Mouse (Mus musculus): ENCODE results near the gene Rassf7. TPM values are rescaled to one million over a fixed set of nuclear protein-coding genes. Genes with fewer than 3 reads are reported as not detected.

The Rassf7 gene
- 16.1 and 17.2 TPM in 2 replicates for polyA plus RNA-seq (2015; fragmentation: Nextera tagmentation; extraction: Ambion mirVana)

- Histone ChIP-seq H3K9ac (ENCODE audit: low read length) (peak within 1 kb of the TSS; percentile 79), H3K4me1 (ENCODE audit: control insufficient read depth, insufficient read depth, low read length) (peaks cover 18% of the 10 kb centered on the region), H3K36me3 (ENCODE audit: control insufficient read depth, insufficient read depth) (no peaks in the 10 kb centered on the region; the same call in 1 of the 2 replicates), H3K9me3 (replicated peaks; ENCODE audit: control insufficient read depth, low read length) (no peaks in the 10 kb centered on the region), H3K4me3 (ENCODE audit: low read length) (peak within 1 kb of the TSS; percentile 79), H3K4me2 (ENCODE audit: low read depth, low read length) (peak within 1 kb of the TSS; percentile 98), H3K27me3 (ENCODE audit: control insufficient read depth, insufficient read depth, low read length) (no peaks in the 10 kb centered on the region), H3K27ac (ENCODE audit: low read length) (peak within 1 kb of the TSS; percentile 80)
- peak; percentile 96 for ATAC-seq (replicated peaks; ENCODE audit: extremely low read depth, insufficient read depth, low FRiP score)
- 1% methylated on average over 41 of the region's 41 CpGs for WGBS
Measured at GRCm38 (mm10) chr7:141215101-141215879, at the start of gene Rassf7. TSS of gene Rassf7 (plus strand) at chr7:141215860.

GRCm38 (mm10) chr7:141167901-141168517 lies 47.7 kb upstream of the Rassf7 start:
- Histone ChIP-seq H3K4me2 (ENCODE audit: low read depth, low read length) (peak overlapping the region; percentile 63), H3K4me1 (ENCODE audit: control insufficient read depth, insufficient read depth, low read length) (peaks cover 18% of the 10 kb centered on the region), H3K4me3 (ENCODE audit: low read length) (peak overlapping the region; percentile 58), H3K9ac (ENCODE audit: low read length) (peak overlapping the region; percentile 73), H3K9me3 (replicated peaks; ENCODE audit: control insufficient read depth, low read length) (no peaks in the 10 kb centered on the region), H3K36me3 (ENCODE audit: control insufficient read depth, insufficient read depth) (peaks cover 4% of the 10 kb centered on the region), H3K27me3 (ENCODE audit: control insufficient read depth, insufficient read depth, low read length) (no peaks in the 10 kb centered on the region), H3K27ac (ENCODE audit: low read length) (peak overlapping the region; percentile 37)
- WGBS = 16% methylated on average over 7 of the region's 7 CpGs
- no peak for ATAC-seq (replicated peaks; ENCODE audit: extremely low read depth, insufficient read depth, low FRiP score)

- H3K36me3 ChIP-seq (ENCODE audit: control insufficient read depth, insufficient read depth) = 0 out of 2 replicates have a peak, but pooled peaks cover 2% of the 10 kb centered on the region
- 2% methylated on average over 22 of the region's 22 CpGs for WGBS
- peak overlapping the region; percentile 73 for H3K9ac ChIP-seq (ENCODE audit: low read length)
- 0 out of 2 replicates have a peak, but pooled peaks have one; percentile 7 for ATAC-seq (replicated peaks; ENCODE audit: extremely low read depth, insufficient read depth, low FRiP score)
- H3K9me3 ChIP-seq (replicated peaks; ENCODE audit: control insufficient read depth, low read length) = no peaks in the 10 kb centered on the region
- H3K27me3 ChIP-seq (ENCODE audit: control insufficient read depth, insufficient read depth, low read length) = no peaks in the 10 kb centered on the region
- peak overlapping the region; percentile 58 for H3K4me3 ChIP-seq (ENCODE audit: low read length)
- peak overlapping the region; percentile 37 for H3K27ac ChIP-seq (ENCODE audit: low read length)
- H3K4me2 ChIP-seq (ENCODE audit: low read depth, low read length) = peak overlapping the region; percentile 63
- peaks cover 22% of the 10 kb centered on the region for H3K4me1 ChIP-seq (ENCODE audit: control insufficient read depth, insufficient read depth, low read length)
Measured at GRCm38 (mm10) chr7:141168518-141168953, 47.1 kb upstream of the Rassf7 start.

GRCm38 (mm10) chr7:141169300-141169699 lies 46.4 kb upstream of the Rassf7 start:
- Histone ChIP-seq H3K9me3 (replicated peaks; ENCODE audit: control insufficient read depth, low read length) (no peaks in the 10 kb centered on the region), H3K4me2 (ENCODE audit: low read depth, low read length) (no peak overlapping the region), H3K9ac (ENCODE audit: low read length) (no peak overlapping the region; the same call in 1 of the 2 replicates), H3K27me3 (ENCODE audit: control insufficient read depth, insufficient read depth, low read length) (no peaks in the 10 kb centered on the region), H3K36me3 (ENCODE audit: control insufficient read depth, insufficient read depth) (no peaks in the 10 kb centered on the region), H3K4me1 (ENCODE audit: control insufficient read depth, insufficient read depth, low read length) (peaks cover 22% of the 10 kb centered on the region), H3K27ac (ENCODE audit: low read length) (no peak overlapping the region), H3K4me3 (ENCODE audit: low read length) (no peak overlapping the region)
- no peak for ATAC-seq (replicated peaks; ENCODE audit: extremely low read depth, insufficient read depth, low FRiP score)
- 55% methylated on average over 1 of the region's 1 CpGs for WGBS

- H3K4me3 ChIP-seq (ENCODE audit: low read length) = no peak overlapping the region
- H3K27ac ChIP-seq (ENCODE audit: low read length) = no peak overlapping the region
- no peak overlapping the region for H3K9ac ChIP-seq (ENCODE audit: low read length)
- H3K36me3 ChIP-seq (ENCODE audit: control insufficient read depth, insufficient read depth) = no peaks in the 10 kb centered on the region
- ATAC-seq (replicated peaks; ENCODE audit: extremely low read depth, insufficient read depth, low FRiP score) = no peak
- H3K9me3 ChIP-seq (replicated peaks; ENCODE audit: control insufficient read depth, low read length) = no peaks in the 10 kb centered on the region
- H3K4me1 ChIP-seq (ENCODE audit: control insufficient read depth, insufficient read depth, low read length) = peaks cover 22% of the 10 kb centered on the region
- no peak overlapping the region for H3K4me2 ChIP-seq (ENCODE audit: low read depth, low read length)
- no peaks in the 10 kb centered on the region for H3K27me3 ChIP-seq (ENCODE audit: control insufficient read depth, insufficient read depth, low read length)
Measured at GRCm38 (mm10) chr7:141169866-141170265, 45.8 kb upstream of the Rassf7 start.

- Histone ChIP-seq H3K4me1 (ENCODE audit: control insufficient read depth, insufficient read depth, low read length) (peaks cover 24% of the 10 kb centered on the region), H3K9ac (ENCODE audit: low read length) (peak within 1 kb of the TSS; percentile 77), H3K9me3 (replicated peaks; ENCODE audit: control insufficient read depth, low read length) (no peaks in the 10 kb centered on the region), H3K27ac (ENCODE audit: low read length) (peak within 1 kb of the TSS; percentile 96), H3K4me2 (ENCODE audit: low read depth, low read length) (peak within 1 kb of the TSS; percentile 69), H3K27me3 (ENCODE audit: control insufficient read depth, insufficient read depth, low read length) (no peaks in the 10 kb centered on the region), H3K4me3 (ENCODE audit: low read length) (peak within 1 kb of the TSS; percentile 61), H3K36me3 (ENCODE audit: control insufficient read depth, insufficient read depth) (no peaks in the 10 kb centered on the region)
- peak; percentile 97 for ATAC-seq (replicated peaks; ENCODE audit: extremely low read depth, insufficient read depth, low FRiP score)
- WGBS = 3% methylated on average over 55 of the region's 55 CpGs
Measured at GRCm38 (mm10) chr7:141172116-141173006, 43.3 kb upstream of the Rassf7 start, which contains the start of gene Rnh1. TSS of gene Rnh1 (minus strand) at chr7:141172857.

- no peaks in the 10 kb centered on the region for H3K9me3 ChIP-seq (replicated peaks; ENCODE audit: control insufficient read depth, low read length)
- H3K27ac ChIP-seq (ENCODE audit: low read length) = peak overlapping the region; percentile 96
- H3K4me1 ChIP-seq (ENCODE audit: control insufficient read depth, insufficient read depth, low read length) = peaks cover 17% of the 10 kb centered on the region
- H3K27me3 ChIP-seq (ENCODE audit: control insufficient read depth, insufficient read depth, low read length) = no peaks in the 10 kb centered on the region; the same call in 1 of the 2 replicates
- no peak for ATAC-seq (replicated peaks; ENCODE audit: extremely low read depth, insufficient read depth, low FRiP score)
- H3K4me2 ChIP-seq (ENCODE audit: low read depth, low read length) = peak overlapping the region; percentile 69
- WGBS = 85% methylated on average over 5 of the region's 5 CpGs
- no peaks in the 10 kb centered on the region for H3K36me3 ChIP-seq (ENCODE audit: control insufficient read depth, insufficient read depth)
- H3K9ac ChIP-seq (ENCODE audit: low read length) = peak overlapping the region; percentile 77
- H3K4me3 ChIP-seq (ENCODE audit: low read length) = peak overlapping the region; percentile 61
Measured at GRCm38 (mm10) chr7:141173323-141173850, 42.3 kb upstream of the Rassf7 start.

- no peak for ATAC-seq (replicated peaks; ENCODE audit: extremely low read depth, insufficient read depth, low FRiP score)
- WGBS = 85% methylated on average over 4 of the region's 4 CpGs
- Histone ChIP-seq H3K36me3 (ENCODE audit: control insufficient read depth, insufficient read depth) (no peaks in the 10 kb centered on the region), H3K9me3 (replicated peaks; ENCODE audit: control insufficient read depth, low read length) (no peaks in the 10 kb centered on the region), H3K4me1 (ENCODE audit: control insufficient read depth, insufficient read depth, low read length) (peaks cover 8% of the 10 kb centered on the region), H3K4me3 (ENCODE audit: low read length) (no peak overlapping the region), H3K27ac (ENCODE audit: low read length) (no peak overlapping the region), H3K4me2 (ENCODE audit: low read depth, low read length) (no peak overlapping the region), H3K9ac (ENCODE audit: low read length) (no peak overlapping the region), H3K27me3 (ENCODE audit: control insufficient read depth, insufficient read depth, low read length) (no peaks in the 10 kb centered on the region; the same call in 1 of the 2 replicates)
Measured at GRCm38 (mm10) chr7:141175068-141175467, 40.6 kb upstream of the Rassf7 start.
